Mouse (Mus musculus) kidney, adult 9 months (tissue): ENCODE measurements around the gene Mbtps1.
A peak's percentile ranks its signal among the peaks of the same experiment; 100 is the strongest.

Source experiments
- DNase-seq: peaks from one replicate; pipeline ENCODE4 v3.0.0; 2022

Gene Mbtps1

DNA sequence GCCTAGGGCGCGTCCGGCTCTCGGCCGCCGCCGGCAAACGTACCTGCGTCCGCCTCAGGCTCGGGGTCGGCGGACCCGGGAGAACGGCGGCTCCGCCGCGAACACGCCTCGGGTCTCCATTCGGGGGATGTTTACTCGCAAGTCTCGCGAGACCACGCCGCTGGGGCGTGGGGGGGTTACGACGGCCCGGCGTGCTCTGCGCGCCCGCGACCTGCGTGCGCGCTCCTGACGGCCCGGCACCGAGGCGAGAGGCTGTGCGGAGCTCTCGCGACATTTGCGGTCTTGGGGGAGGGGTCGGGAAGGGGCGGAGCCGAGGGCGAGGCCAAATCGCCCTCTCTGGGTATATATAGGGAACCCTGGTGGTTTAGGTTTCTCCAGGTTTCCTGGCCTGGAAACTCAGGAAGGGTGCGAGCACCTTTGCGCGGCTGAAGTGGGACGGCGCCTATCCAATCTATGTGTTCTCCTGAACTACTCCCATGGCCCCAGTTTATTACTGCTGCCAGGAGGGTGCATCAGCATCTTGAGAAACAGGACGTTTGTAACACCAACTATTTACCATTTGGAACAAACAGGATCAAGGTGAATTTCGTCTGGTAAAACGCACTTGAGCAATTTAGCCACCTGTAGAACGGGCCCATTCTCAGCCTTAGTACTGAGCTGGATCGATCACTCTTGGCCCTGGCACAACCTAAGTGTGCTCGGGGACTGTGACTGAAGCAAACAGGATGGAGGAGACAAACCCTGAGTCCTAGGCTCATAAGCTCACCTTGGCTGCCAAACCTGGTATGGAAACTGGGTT lies at the start of gene Mbtps1:
TSS of gene Mbtps1 (minus strand) at position 133 of the 799 bp plus-strand sequence.
- peak; percentile 98 for DNase-seq

DNA sequence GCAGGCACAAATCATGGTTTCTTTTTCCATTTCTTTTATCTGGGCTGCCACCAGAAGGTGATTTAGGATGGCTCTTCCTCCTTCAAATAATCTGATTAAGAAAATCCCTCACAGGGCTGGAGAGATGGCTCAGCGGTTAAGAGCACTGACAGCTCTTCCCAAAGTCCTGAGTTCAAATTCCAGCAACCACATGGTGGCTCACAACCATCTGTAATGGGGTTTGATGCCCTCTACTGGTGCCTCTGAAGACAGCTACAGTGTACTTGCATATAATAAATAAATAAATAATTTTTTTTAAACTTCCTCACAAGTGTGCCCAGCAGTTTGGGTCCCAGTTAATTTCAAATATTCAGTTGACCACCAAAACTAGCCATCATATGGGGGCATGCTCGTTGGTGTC lies 47.7 kb upstream of the Mbtps1 start:
- DNase-seq = no peak

DNA sequence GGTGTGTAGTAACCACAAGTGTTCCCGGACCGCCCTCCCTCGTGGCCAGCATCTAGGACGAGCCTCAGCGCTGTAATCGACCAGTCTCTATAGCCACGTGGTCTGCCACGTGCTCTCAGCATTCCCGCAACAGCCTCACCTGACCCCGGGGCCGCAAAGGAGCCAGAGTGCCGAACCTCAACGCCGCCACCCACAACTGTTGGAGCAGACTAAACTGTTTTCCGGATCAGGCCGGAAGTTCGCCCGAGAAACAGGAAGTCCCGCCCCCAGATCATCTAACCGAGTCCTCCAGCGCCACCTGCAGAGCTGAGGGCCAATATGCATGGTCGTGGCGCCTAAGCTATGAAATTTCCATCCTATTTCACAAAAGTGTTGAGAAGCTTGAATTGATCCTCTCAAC lies 46.5 kb upstream of the Mbtps1 start, which contains the start of gene Taf1c:
TSS of gene Taf1c (minus strand) at position 227 of the 400 bp plus-strand sequence.
- peak; percentile 97 for DNase-seq

DNA sequence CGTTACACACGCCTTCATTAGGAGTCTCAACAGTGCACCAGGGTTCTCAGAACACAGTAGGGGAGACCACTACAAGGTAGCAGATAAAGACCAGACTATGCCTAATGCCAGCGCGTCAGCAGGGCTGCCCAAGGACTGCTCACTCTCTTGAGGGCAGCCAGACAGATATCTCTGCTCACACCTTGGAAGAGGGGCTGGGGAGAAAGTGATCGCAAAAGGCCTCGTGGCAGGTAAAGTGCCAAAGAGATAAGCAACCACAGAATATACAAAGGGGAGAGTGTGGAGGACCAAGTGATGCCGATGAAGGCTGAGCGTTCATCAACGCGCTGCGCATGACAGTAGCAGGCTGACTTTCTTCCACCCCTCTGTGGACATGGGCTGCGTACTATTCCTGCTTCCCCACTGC lies 45.9 kb upstream of the Mbtps1 start:
- DNase-seq = no peak

DNA sequence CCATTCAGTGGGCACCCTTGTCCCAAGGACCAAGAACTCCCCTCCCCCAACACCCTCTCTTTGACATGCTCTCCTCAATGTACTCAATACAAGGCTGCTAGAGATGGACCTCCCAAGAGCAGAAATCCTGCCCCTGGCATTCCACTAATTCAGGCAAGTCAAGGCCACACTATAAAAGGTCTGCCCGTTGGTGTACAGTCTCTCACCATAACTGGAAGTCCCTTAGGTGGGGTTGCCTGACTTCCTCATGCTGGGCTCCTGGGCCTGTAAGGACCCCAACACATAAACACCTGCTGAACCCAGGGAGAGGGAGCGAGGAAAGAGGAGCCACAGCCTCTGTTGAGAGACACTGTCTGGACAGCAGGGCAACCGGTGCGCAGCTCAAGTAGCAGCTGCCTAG lies 45.2 kb upstream of the Mbtps1 start:
- no peak for DNase-seq

DNA sequence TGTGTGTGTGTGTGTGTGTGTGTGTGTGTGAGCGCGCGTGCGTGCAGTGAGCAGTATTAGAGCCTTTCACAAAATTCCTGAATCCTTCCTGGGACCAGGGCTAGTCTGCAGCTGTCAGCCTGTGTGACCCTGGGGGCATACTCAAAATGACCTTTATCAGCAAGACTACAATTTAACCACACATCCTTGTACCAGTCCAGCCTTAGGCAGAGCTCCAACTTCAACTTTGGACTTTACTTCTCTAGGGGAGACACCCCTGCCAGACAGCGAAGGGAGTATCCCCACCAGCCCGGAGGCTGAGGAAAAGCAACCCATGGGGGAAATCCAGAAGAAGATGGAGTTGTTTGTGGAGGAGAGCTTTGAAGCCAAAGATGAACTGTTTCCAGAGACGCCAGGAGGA lies 32.9 kb upstream of the Mbtps1 start:
- peak; percentile 86 for DNase-seq

DNA sequence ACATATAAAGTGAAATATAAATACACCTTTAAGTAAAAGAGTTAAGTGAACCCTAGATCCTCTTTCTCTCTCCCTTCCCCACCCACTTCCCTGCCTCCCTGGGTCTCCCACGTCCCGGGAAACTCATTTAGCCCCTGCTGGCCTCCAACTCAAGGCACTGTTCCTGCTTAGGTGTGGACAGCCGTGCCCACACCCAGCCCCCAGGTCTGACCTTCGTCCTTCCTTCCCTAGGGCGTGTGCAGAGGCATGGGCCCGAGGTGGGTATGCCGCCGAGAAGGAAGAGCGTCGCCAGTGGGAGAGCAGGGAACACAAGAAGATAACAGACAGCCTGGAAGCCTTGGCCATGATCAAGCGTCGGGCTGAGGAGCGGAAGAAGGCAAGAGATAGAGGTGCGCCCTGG lies 31.8 kb upstream of the Mbtps1 start:
- no peak for DNase-seq

DNA sequence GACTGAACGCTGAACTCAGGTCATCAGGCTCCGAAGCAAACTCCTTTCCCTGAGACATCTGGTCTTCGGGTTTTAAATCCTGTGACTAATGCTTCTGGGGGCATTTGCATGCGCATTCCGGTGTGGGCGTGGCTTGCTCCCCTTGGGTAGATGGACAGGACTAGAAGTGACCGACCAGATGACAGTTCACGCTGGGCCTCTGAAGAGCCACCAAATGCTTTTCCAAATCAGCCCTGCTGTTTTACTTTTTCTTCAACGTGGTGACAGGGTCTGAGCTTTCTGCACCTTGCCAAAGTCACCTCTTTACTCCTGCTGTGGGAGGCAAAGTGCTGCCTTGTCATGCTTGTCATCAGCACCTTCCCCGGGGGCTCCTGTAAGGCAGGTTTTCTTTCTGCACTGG lies 30.3 kb upstream of the Mbtps1 start:
- DNase-seq = no peak

DNA sequence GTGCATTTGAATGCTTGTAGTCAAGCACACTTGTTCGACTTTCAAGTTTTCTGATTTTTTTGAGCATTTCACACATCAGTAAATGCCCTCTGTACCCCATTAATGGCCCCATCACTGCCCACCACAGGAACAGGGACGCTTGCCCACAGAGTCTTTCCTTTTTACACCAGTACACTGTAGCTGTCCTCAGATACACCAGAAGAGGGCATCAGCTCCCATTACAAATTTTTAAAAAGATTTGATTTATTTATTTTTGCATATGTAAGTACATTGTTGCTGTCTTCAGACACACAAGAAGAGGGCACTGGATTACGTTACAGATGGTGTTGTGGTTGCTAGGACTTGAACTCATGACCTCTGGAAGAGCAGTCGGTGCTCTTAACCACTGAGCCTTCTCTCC lies 29.8 kb upstream of the Mbtps1 start:
- DNase-seq = no peak

DNA sequence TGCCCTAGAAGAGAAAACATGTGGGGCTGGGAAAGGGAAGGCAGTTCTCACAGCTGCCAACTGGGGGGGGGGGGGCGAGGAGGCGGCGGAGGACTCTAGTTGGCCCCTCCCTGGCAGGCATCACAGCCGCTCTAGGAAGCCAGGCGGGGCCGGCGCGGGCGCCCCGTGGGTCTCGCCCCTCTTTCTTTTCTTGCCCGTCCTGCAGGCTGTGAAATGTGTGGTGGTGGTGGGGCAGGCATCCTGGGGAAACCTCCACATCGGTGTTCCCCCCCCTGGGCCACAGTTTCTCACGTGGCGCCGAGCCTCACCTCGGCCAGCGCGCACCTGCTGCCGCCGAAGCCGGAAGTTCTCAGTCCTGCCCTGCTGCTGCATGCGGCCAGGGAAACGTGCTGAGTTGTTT lies 27.4 kb upstream of the Mbtps1 start:
- no peak for DNase-seq

DNA sequence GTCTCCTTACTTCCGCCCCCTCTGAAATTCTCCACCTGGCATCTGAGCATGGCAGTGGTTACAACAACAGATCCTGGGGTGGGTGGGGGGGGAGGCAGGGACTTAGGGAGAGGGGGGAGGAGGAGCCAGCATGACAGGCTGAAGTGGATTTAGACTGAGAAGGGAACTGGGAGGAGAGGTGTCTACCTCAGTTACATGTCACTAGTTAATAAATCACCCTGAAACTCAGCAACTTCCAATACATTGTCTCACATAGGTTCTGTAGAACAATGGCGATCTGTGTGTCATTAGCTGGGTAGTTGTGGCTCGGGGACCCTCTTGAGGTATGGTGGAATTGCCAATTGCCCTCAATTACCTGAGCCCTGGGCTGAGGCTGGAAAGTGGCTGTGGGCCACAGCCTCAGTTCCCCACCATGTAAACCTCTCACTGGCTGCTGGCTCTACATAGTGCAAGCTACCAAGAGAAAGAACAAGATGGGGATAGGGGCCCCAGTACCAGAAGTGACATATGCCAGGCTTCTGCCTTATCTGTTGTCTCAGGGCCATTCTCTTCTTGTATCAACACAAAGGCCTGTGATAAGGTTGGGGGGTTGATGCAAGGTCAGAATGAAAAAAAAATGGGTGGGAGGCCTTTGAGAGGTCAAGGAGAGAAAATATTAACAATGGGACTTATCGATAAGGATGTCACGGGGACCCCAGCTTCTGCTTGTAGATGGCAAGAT lies 22.1 kb upstream of the Mbtps1 start:
- no peak for DNase-seq

DNA sequence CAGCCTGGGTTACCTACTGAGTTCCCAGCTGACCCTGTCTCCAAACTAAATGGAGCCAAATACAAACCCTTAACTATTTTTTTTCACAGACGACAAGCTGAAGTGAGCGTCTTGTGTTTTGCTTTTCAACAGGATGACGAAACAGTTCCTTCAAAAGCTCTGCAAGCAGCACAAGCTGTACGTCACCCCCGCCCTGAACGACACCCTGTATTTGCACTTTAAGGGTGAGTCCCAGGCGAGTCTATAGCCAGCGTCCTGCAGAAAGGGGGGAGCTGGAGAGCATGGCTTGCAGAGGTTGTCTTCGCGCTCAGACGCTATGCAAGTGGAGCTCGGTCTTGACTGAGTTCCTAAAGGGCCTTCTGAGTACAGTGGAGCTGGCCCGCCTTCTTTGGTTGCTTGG lies 20.6 kb upstream of the Mbtps1 start:
- DNase-seq = no peak

DNA sequence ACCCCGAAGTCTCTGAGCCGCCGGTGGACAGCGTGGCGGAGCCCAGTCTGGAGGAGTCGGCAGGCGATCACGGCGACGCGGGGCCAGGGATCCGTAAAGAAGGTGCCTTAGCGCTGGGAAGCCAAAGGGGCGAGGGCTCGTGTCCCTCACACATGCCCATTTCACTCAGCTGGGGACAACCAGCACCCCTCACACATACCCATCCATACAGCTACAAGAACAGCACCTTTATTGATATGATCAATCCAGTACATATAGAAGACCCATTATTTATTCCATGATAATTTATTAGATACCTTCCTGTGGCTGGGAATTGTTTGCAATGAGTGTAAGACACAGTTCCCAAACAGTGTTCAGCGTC lies 16.8 kb upstream of the Mbtps1 start:
- no peak for DNase-seq

DNA sequence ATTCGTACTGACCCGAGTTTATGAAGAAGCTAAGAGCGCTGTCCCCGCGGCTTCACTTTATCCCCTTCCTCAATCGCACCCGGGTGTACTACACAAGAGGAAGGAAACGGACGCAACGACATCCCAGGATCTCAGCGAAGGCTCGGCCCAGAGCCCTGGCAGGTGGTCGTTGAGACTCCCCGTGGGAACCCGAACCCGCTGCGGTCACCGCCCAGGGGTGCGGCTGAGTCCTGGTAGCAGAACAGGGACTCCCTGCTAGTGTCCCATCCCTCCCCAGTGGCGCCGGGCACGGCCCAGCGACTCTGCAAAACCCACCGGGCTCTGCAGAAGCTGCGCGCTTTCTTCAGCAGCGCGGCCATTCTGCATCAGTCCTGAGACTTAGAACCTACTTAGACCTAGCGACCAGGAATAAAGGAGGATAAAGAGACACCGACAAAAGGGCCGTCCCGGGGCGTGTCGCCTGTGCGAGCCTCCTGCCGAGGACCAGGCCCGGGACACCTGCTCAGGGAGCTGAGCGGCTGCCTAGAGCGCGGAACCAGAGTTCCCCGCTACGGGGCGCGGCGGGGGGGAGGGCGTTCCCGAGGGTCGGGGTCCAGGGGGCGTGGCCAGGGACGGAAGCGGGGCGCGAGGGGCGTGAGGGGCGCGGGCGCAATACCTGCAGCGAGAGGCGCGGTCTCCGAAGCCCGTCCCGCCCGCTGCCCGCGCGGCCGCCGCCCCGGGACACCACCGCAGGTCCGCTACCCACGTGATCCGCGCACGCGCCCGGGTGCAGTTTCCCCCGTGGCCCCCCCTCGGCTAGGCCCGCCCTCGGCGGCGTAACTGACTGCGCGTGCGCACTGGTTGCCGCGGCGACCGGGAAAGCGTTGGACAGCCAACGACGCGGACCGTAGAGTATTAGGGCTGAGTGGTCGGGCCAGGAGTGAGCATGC lies 16.2 kb upstream of the Mbtps1 start, which contains the start of the genes Hsdl1 and Dnaaf1:
TSS of gene Hsdl1 (minus strand) at position 747 of the 929 bp plus-strand sequence.
TSS of gene Dnaaf1 (plus strand) at position 799 of the 929 bp plus-strand sequence.
- peak; percentile 96 for DNase-seq

DNA sequence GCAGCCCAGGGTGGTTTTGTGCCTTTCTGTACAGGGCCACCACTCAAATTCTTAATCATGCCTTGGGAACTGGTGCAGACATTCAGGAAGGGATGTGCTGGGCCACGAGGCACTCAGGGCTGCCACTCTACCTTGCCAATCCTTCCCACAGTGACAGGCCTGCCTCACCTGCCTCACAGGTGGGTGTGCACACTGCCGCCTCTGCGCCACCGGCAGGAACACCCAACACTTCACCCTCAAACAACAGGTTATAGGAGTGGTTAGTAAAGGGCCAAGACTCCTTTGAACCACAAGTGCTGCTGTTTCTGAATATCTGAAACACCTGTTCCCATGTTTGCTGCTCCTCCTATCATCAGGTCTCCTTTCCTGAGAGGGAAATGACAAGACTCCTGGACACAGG lies 13.9 kb upstream of the Mbtps1 start:
- DNase-seq = no peak

DNA sequence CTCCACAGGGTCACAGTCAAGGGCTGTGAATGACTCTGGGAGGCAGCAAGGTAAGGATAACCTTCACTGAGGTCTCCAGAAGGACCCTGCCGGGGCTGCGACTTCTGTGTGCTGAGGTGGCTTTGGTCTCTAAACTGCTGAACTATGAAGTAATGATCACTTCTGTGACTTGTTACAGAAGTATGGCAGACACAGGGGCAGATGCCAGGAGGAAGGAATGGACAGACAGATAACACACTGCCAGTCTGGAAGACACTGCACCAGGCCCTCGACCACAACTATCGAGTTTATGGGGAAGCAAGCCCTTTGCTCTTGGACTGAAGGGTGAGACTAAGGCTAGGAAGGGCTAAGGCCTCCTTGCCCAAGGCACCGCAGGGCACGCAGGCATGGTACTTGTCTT lies 12.6 kb upstream of the Mbtps1 start:
- no peak for DNase-seq

DNA sequence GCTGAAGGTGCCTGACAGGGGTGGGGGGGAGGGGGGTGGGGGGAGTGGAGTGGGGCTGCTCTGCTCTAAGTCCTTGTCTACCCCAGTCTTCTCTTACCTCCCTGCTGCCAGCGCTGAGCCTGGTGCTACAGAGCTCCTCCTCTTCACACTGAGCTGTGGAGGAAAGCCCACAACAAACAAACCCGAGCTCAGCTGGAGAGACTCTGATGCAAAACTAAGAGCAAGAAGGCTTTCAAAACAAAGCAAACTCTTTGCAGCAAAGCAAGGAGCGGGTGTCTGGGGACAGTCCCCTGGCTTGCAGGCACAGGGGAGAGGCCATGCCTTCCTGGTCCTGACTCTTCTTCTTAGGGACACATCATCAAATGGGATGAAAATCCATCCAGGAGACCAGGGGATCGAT lies 11.3 kb upstream of the Mbtps1 start:
- DNase-seq = no peak

DNA sequence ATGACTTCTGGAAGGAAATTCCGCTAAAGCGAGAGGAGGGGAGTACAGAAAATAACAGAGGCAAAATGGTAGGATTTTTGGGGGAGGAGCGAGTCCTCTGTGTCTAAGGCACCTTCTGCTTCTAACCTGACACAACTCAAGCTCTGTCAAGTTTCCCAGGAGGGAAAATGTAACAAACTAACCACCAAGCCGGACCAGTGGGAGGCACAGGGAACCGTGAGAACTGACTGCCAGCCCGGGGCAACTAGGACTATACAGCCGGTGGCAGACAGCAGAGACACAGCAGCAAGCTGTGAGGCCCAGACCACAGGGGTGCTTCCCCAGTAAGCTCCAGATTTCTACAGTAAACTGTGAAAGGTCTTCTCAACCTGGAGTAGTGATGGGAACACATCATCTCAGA lies 10.4 kb upstream of the Mbtps1 start:
- DNase-seq = no peak

DNA sequence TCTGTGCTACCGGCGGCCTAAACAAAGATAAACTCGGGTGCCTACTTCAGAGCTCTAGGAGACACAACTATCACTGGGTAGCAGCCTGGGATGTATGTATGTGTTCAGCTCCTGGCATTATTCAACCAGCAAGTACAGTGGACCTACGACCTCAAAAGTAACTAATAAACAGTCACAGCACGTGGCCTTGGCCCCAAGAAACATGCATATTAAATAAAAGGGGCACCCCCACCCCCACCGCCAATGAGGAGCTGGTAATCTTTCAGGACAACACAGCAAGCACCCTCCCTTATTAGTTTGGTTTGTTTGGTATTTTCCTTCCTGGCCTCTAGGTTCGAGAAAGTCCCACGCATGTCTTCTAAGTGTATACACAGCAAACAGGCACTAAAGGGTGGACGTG lies 9.7 kb upstream of the Mbtps1 start:
- DNase-seq = peak; percentile 58

DNA sequence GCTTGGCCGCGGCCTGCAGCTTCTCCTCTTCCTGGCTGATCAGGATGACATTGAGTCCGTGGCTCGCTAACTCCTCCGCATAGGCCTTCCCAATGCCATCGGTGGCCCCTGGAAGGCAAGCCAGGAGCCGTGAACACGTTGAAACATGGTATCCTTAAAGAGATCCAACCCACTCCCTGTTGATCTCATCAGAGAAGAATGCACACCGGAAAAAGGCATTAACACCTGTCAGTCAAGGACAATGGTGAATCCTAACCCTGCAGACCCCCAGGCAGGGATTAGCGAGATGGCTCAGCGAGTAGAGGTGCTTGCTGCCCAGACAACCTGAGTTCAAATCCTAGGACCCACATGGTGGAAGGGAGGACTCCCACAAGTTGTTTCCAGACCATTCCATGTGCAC lies 7.8 kb upstream of the Mbtps1 start:
- no peak for DNase-seq

DNA sequence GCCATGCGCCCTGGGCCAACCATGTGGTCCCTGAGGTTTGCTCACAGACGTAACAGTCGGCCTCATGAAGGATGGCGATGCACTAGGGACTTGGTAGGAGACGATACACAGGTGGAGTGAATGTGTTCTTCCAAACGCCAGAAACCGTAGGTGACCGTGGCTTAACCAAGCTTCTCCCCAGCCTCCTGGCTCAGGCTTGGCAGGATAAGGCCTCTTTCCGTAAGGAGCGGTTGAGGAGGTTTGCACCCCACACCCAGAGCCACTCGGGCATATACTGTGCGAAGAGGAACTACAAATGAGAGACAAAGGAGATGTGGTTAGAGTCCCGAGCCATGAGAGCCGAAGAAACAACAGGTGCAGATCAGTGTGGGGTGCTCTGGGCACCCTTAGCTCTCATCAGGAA lies 5.3 kb upstream of the Mbtps1 start:
- no peak for DNase-seq

DNA sequence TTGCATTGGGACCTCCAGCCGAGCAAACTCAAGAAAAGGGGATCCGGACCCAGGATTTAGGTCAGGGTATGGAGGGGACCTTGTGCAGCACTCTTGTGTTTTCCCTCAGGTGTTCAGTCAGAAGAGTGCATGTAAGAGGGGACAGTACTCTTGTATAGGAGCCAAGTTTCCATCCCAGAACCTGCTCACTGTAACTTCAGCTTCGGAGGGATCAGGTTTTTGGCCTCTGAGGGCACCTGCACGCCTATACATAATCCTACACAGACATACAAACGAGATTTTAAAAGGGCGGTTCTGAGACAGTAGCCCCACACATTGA lies 826 bp upstream of the Mbtps1 start:
- DNase-seq = no peak

DNA sequence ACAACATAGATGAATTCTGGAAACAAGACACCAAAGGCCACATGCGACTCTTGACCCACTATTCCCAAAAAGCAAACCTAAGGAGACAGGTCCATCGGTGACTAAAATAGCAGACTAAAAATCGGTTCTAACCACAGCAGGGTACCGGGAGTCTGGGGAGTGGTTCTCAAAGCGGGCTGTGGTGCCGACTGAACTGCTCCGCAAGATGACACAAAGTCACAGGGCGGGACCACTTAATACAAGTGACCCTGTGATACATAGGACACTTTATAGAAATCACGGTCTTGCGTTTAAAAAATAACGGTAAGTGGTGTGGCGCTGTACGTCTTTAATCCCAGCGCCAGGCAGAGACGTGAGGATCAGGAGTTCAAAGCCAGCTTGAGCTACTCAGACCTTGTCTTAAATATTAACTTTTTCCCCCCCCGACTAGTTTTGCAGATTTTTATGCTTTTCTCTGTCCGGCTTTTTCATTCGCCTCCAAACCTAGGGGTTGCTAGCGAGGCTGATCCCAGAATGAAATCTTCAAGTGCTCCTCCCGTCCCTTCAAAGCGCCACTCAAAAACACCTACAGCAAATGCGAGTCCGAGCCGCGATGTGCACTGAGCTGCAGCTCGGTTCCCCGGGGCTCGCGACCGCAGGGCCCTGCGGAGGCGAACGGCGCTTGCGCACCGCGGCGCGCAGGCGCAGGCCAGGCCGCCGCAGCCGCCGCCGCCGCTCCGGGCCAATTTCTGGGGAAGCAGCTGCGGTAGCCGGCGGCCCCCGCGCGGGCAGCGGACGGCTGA lies 523 bp downstream of the Mbtps1 start:
- DNase-seq = no peak
